Mouse (Mus musculus) spleen, postnatal 0 days (tissue): ENCODE data around the gene Ftl1. TPM values are rescaled to one million over a fixed set of nuclear protein-coding genes. Genes with fewer than 3 reads are reported as not detected.

Experiments used
- polyA plus RNA-seq: library from polyadenylated mRNA; unstranded; fragments of >200 nt; fragmentation: Nextera tagmentation; extraction: Ambion mirVana; gene quantifications from 2 replicates; pipeline ENCODE4 v1.2.1, GENCODE M21; 2015

Ftl1 gene
- 4,601 and 4,690 TPM in 2 replicates for polyA plus RNA-seq

DNA sequence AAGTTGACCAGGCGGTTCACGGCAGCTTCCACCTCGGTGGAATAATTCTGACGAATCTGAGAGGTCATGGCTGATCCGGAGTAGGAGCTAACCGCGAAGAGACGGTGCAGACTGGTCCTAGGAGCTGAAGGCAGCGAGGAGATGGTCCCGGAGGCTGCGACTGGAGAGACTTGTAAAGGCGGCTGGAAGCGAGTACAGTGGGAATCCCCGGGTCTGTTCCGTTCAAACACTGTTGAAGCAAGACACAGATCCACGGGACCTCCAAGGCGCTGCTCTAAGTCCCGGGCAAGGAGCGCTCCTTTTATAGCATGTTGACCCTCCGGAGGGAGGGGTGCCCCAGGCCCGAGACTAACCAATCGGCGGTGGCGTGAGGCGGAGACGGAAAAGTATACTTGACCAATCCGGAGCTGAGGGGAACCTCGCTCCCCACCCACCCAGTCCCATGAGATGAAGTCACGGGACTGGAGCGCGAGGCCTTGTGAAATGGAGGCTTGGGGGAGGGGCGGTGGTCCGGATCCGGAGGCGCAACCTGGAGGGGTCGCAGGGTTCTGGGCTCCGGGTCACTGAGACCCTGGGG lies at the start of gene Ftl1:
TSS of gene Ftl1 (minus strand) at position 321 of the 577 bp plus-strand sequence.

DNA sequence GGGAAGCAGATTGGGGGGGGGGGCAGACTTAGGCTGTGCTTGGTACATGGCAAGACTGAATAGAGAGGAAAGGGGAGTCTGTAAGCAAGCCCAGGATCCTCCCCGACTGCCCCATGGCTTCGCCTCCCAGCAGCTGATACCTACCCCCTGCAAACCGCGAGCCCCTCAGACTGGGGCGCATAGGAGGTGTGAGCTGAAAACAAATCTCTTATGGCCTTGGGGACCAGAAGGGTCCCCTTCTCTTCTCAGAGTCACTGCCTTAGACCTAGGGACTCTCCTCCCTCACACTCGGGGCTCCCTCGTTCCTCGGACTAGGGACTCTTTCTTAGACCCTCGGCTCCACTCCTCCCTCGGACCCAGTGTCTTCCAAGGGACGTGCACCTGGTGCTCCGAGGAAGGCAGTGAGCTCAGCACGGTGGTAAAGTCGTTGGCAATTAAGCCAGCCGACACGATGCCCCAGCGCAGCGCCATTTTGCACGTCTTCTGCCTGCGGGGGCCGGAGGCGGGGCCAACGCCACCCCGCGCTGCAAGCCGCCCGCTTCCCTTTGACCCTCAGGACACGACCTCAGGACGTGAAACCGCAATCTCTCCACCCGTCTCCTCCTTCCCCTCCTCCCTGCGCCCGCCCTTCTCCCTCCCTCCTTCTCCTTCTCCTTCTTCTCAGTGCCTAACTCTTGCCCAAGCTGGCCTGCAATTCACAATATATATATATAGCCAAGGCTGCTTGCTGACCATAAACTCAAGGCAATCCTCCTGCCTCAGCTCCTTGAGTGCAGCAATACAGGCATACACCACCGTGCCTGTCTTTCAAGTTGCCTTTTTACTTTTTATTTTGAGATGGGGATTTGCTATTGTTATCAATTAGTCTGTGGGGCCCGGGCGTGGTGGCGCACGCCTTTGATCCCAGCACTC lies 28.9 kb upstream of the Ftl1 start, which contains the start of gene Dhdh:
TSS of gene Dhdh (minus strand) at position 513 of the 912 bp plus-strand sequence.

DNA sequence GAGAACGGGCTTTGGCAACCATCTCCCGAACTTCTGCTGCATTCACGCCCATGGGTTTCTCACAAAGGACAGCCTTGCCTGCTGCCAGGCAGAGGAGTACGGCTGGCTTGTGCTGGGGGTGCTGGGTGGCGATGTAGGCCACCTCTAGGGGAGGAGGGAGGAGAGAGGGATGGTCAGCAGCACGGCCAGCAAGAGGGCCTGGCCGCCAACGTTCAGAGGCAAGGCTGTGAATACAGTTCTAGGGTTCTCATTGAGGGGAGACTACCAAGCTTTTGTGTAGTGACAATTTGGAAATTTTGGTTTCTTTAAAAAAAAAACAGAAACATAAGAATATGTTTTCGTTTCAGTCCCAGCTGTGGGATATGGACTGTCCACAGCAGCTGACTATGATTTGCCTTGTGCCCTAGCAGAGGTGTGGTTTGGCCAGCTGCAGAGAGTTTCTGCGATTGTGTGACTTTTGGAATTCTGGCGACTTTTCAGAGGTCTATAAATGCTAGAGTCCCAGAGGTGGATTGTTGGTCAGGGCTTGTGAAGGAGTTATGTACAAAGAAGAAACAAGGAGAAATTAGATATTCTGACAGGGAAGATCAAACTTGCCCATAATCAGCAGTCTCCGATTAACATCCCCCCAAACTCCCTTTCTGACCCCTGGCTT lies 27.2 kb upstream of the Ftl1 start, which contains the start of gene Gm45808:
TSS of gene Gm45808 (minus strand) at position 51 of the 655 bp plus-strand sequence.

DNA sequence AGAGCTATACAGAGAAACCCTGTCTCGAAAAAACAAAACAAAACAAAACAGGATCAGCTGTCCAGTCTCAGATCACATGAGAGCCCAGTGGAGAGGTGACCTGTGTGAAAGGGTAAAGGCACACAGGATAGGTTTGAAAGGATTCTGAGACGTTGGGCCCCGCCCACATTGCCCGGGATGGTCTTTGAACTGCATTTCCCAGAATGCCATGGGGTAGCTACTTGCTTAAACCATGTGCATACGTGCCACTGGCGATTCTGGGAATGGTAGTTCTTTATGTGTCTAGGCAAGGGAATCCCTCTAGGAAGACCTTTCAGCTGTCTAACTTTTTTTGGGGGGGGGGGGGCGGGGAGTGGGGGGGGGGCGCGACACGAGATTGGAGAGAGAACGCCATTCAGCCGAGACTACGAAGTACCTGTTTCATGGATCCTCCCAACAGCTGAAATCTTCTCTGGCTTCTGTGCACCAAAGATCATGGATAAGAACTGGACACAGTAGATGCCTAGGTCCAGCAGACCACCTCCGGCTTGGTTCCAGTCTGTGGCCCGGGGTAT lies 21.8 kb upstream of the Ftl1 start, which contains the start of gene Tulp2:
TSS of gene Tulp2 (plus strand) at position 504 of the 554 bp plus-strand sequence.

DNA sequence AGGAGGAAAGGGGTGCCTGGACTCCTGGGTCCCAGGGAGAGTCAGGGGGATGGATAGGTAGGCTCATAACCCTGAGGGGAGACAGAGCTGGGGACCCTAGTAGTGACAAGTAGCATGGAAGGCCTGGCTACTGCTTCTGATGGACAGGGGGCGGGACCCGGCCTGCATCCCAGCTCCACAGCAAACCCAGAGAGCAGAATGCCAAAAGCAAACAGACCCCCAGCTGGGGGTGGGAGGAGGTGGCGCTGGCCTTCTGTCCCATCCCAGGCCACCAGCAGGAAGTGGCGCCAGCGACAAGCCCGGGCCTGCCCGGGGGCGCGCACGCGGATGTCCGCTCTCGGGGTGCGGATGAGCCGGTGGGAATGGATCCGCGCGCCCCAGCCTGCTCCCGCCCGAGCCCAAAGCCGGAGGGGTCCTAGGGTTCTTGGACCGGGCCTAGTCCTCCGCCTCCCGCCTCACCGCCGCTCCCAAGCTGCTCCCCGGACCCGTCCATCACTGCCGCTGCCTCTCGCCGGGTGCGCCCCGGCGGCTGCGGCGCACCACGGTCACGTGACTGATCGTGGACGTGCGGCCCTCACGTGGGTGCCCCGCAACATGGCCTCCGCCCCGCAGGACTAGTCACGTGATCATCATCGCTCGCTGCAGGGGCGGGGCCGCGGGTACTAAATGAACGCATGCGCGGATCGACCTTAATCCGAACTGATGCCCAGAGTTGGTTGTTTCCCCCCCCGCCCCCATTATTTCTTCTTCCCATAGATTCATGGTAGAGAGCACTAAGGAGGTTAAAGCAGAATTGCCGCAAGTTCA lies 6.8 kb upstream of the Ftl1 start, which contains the start of gene Bax:
TSS of gene Bax (minus strand) at position 616 of the 807 bp plus-strand sequence.

DNA sequence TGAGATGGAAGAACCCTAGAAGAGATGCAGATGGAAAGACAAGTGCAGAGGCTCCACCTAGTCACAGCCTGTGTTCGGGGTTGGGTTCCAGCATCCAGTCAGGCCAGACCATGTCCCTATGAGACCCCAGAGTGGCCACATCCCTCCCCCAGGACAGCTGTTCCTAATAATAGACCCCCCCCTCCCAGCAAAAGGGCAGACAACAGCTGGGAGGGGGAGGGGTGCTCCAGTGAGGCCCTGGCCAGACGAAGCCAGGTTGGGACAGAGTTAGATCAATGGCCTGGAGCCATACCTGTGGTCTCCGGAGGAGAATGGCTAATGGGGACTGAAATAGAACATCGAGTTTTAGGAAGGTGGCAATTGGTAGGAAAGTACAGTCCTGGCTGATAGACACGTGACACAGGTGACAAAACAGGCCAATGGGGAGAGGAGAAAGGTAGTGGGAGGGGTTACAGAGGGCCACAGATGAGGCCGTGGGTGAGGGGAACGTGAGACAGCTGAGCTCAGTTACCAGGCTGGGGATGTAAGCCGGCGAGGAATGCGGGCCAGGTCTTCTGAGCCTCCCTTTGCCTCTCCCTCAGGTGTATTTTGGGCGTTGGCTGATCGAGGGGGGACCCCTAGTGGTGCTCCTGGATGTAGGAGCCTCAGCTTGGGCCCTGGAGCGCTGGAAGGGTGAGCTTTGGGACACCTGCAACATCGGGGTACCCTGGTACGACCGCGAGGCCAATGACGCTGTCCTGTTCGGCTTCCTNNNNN lies 22.0 kb downstream of the Ftl1 start, which contains the start of gene Ruvbl2:
TSS of gene Ruvbl2 (minus strand) at position 576 of the 756 bp plus-strand sequence.

DNA sequence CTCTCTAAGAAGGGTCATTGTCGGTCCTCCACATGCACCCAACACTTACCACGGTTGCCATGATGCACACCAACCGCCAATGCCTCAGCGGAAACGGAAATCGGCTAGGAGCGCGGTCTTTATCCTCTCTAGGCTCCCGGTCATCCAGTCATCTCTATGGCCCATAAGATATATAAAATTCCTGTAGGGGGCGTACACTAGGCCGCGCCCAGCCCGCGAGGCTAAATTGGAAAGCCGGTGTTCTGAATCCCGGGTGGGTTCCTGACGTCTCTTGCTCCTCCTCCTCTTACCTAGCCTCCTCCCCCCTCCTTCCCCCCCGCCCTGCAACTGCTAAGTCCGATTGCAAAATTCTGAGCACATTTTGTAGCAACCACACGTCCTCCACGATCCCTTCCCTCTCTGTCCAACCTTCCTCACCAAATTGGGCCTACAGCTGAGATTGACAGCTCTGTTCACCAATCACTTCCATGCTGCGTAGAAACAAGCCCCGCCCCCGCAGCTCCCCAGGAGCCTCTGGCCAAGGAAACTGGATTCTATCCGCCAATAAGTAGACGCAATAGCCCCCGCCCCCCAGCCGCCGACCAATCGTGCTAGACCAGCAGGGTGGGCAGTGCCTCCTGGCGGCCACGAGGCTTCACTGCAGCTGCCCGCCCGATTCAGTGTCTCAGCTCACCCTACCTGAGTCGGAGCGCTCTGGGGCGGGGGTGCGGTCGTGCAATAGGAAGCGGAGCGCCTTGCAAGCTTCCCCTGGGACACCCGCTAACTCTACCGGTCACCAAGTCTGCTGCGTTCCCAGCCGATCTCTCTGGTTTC lies 25.3 kb downstream of the Ftl1 start, which contains the start of gene Gys1:
TSS of gene Gys1 (plus strand) at position 642 of the 813 bp plus-strand sequence.

DNA sequence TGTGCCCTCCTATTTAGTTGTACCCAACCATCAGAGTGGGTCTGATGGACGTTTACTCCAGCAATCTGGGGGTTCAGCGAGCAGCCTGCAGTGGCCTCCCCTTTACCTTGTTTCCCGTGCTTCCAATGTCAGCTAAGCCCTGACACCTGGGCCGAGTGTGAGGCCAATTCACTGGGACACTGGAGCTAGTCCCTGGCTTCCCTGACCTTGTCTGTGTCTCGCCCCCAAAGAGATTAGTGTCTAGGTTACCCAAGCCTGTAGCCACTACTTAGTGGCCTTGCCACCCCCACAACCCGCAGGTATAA lies 39.1 kb downstream of the Ftl1 start, which contains the start of gene Lhb:
TSS of gene Lhb (plus strand) at position 206 of the 305 bp plus-strand sequence.

DNA sequence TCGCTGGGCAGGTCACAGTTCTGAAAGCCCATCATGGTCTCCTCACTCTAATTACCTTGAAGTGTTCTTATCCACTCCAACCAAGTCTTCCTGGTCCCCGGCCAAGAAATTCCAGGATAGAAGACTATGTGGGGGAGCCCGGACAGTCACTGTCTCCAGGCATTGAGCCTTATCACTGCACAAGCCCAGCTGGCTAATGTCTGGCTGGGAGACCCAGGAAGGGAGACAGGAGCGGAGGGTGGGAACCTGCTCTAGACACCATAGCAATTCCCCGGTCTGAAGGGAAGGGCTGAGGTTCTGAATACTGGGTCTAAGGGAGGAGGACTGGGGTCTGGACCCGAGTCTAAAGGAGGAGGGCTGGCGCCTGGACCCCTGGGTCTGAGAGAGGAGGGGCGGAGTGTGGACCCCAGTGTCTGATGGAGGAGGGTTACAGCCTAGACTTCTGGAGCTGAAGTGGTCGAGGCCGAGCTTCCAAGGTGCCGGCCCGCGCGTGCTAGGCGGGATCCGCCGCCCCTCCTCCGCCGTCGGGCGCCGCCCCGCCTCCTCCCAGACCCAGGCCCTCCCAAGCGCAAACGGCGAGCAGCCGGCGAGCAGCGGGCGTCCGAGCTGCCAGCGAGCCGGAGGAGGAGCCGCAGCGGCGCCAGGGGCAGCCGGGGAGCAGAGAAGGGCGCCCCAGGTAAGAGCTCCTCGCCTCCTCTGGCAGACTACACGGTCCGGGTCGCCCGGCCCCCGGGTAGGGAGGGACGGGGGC lies 46.4 kb downstream of the Ftl1 start, which contains the start of gene Ntf5:
TSS of gene Ntf5 (plus strand) at position 583 of the 751 bp plus-strand sequence.

Other genes with a start within 250 kb of the Ftl1 start
- gene Dkkl1, start 247.7 kb downstream of the Ftl1 start, polyA plus RNA-seq = 7.5 and 8.4 TPM in 2 replicates
- 14.5 and 20.8 TPM in 2 replicates for gene Tead2, start 244.1 kb downstream of the Ftl1 start, polyA plus RNA-seq
- gene Cd37, start 220.8 kb downstream of the Ftl1 start, polyA plus RNA-seq = 71.1 and 87.7 TPM in 2 replicates
- gene Slc6a16, start 218.8 kb downstream of the Ftl1 start, polyA plus RNA-seq = 0.10 TPM in 1 of 2 replicates, not detected in the other
- not detected in 2 replicates for gene Slc6a21, start 182.4 kb downstream of the Ftl1 start, polyA plus RNA-seq
- gene Trpm4, start 126.1 kb downstream of the Ftl1 start, polyA plus RNA-seq = 2.9 and 4.7 TPM in 2 replicates
- gene Hrc, start 124.6 kb downstream of the Ftl1 start, polyA plus RNA-seq = 0.06 and 0.12 TPM in 2 replicates
- gene Ppfia3, start 92.9 kb downstream of the Ftl1 start, polyA plus RNA-seq = 0.35 and 0.65 TPM in 2 replicates
- 0.41 TPM in 1 of 2 replicates, not detected in the other for gene Lin7b, start 89.3 kb downstream of the Ftl1 start, polyA plus RNA-seq
- gene Snrnp70, start 64.1 kb downstream of the Ftl1 start, polyA plus RNA-seq = 126 and 132 TPM in 2 replicates
- gene Kcna7, start 54.2 kb downstream of the Ftl1 start, polyA plus RNA-seq = 0.05 and 0.06 TPM in 2 replicates
- gene Ntf5, start 46.2 kb downstream of the Ftl1 start, polyA plus RNA-seq = 1.1 and 1.4 TPM in 2 replicates
- not detected in 2 replicates for gene Lhb, start 39.1 kb downstream of the Ftl1 start, polyA plus RNA-seq
- gene Gys1, start 25.0 kb downstream of the Ftl1 start, polyA plus RNA-seq = 5.7 and 6.9 TPM in 2 replicates
- gene Ruvbl2, start 21.8 kb downstream of the Ftl1 start, polyA plus RNA-seq = 97.6 and 107 TPM in 2 replicates
- 119 TPM in 2 replicates for gene Bax, start 7.0 kb upstream of the Ftl1 start, polyA plus RNA-seq
- gene Tulp2, start 22.0 kb upstream of the Ftl1 start, polyA plus RNA-seq = 0.73 and 0.78 TPM in 2 replicates
- gene Gm45808, start 26.9 kb upstream of the Ftl1 start, polyA plus RNA-seq = not detected in 2 replicates
- gene Dhdh, start 28.9 kb upstream of the Ftl1 start, polyA plus RNA-seq = 2.0 and 2.8 TPM in 2 replicates
- 129 and 141 TPM in 2 replicates for gene Nucb1, start 50.5 kb upstream of the Ftl1 start, polyA plus RNA-seq
- gene Ppp1r15a, start 66.4 kb upstream of the Ftl1 start, polyA plus RNA-seq = 173 and 199 TPM in 2 replicates
- 1.6 and 2.5 TPM in 2 replicates for gene Plekha4, start 66.4 kb upstream of the Ftl1 start, polyA plus RNA-seq
- 1.5 and 1.7 TPM in 2 replicates for gene Hsd17b14, start 95.0 kb upstream of the Ftl1 start, polyA plus RNA-seq
- 47.3 and 52.6 TPM in 2 replicates for gene Bcat2, start 110.3 kb upstream of the Ftl1 start, polyA plus RNA-seq
- 0.13 TPM in 1 of 2 replicates, not detected in the other for gene Fgf21, start 155.6 kb upstream of the Ftl1 start, polyA plus RNA-seq
- gene Fut1, start 157.4 kb upstream of the Ftl1 start, polyA plus RNA-seq = not detected in 2 replicates
- gene Izumo1, start 161.9 kb upstream of the Ftl1 start, polyA plus RNA-seq = 0.06 TPM in 1 of 2 replicates, not detected in the other
- gene Rasip1, start 167.6 kb upstream of the Ftl1 start, polyA plus RNA-seq = 7.4 and 9.0 TPM in 2 replicates
- 2.5 and 3.1 TPM in 2 replicates for gene Mamstr, start 180.1 kb upstream of the Ftl1 start, polyA plus RNA-seq
- gene Fut2, start 206.5 kb upstream of the Ftl1 start, polyA plus RNA-seq = 0.10 and 0.32 TPM in 2 replicates
- gene Ntn5, start 224.1 kb upstream of the Ftl1 start, polyA plus RNA-seq = not detected in 2 replicates
- 0.10 TPM in 1 of 2 replicates, not detected in the other for gene Sec1, start 234.5 kb upstream of the Ftl1 start, polyA plus RNA-seq
- 0.72 and 1.8 TPM in 2 replicates for gene Car11, start 240.0 kb upstream of the Ftl1 start, polyA plus RNA-seq
- 2.1 and 2.9 TPM in 2 replicates for gene Dbp, start 245.2 kb upstream of the Ftl1 start, polyA plus RNA-seq